Mouse (Mus musculus) neural tube, embryonic 15.5 days (tissue): ENCODE measurements around the gene Pidd1. TPM values are rescaled to one million over a fixed set of nuclear protein-coding genes. Genes with fewer than 3 reads are reported as not detected.

Experiments used
- ATAC-seq: fragments of 200-750 bp; cut with Nextera tagmentation; 2 replicates; pipeline ENCODE4 v1.8.0; 2017; ENCODE audit warnings: mild to moderate bottlenecking, moderate TSS enrichment, moderate library complexity; ENCODE audit not compliant: low FRiP score
- H3K27ac ChIP-seq: fragments of 300-500 bp; sonication (generic); replicated peaks from 2 replicates; pipeline ENCODE4 v1.5.1; 2015; ENCODE audit warnings: mild to moderate bottlenecking, inconsistent platforms
- H3K27me3 ChIP-seq: fragments of 300-500 bp; sonication (generic); replicated peaks from 2 replicates; pipeline ENCODE4 v1.6.1; 2015; ENCODE audit warnings: inconsistent platforms
- H3K36me3 ChIP-seq: fragments of 300-500 bp; sonication (generic); 2 replicates; pipeline ENCODE4 v1.6.1; 2015; ENCODE audit warnings: inconsistent platforms
- H3K4me1 ChIP-seq: fragments of 300-500 bp; sonication (generic); 2 replicates; pipeline ENCODE4 v1.6.1; 2015; ENCODE audit warnings: inconsistent platforms
- H3K4me2 ChIP-seq: fragments of 300-500 bp; sonication (generic); 2 replicates; pipeline ENCODE4 v1.6.1; 2015; ENCODE audit warnings: inconsistent platforms, mild to moderate bottlenecking, moderate library complexity
- H3K4me3 ChIP-seq: fragments of 300-500 bp; sonication (generic); replicated peaks from 2 replicates; pipeline ENCODE4 v1.5.1; 2015; ENCODE audit warnings: mild to moderate bottlenecking, inconsistent platforms
- H3K9ac ChIP-seq: fragments of 300-500 bp; sonication (generic); replicated peaks from 2 replicates; pipeline ENCODE4 v1.6.1; 2015; ENCODE audit warnings: mild to moderate bottlenecking, inconsistent platforms
- H3K9me3 ChIP-seq: fragments of 300-500 bp; sonication (generic); replicated peaks from 2 replicates; pipeline ENCODE4 v1.6.1; 2016; ENCODE audit warnings: inconsistent platforms
- WGBS: fragments of 180-500 bp; shearing (Covaris S2); methylation state at CpG from one replicate; pipeline ENCODE4 v1.1.7; 2015; ENCODE audit warnings: mixed read lengths; 5-methylcytosine and 5-hydroxymethylcytosine counted together
- polyA plus RNA-seq: library from polyadenylated mRNA; unstranded; fragments of >200 nt; fragmentation: Nextera tagmentation; extraction: Ambion mirVana; gene quantifications from 2 replicates; pipeline ENCODE4 v1.2.1, GENCODE M21; 2015

Gene Pidd1
- polyA plus RNA-seq = 2.7 and 5.0 TPM in 2 replicates

GRCm38 (mm10) chr7:141443828-141444237, at the start of gene Pidd1:
Gene Pidd1, minus strand, starts transcription at chr7:141444025.
- no peak for ATAC-seq
- H3K4me3 ChIP-seq = peak within 1 kb of the TSS; percentile 38
- H3K4me2 ChIP-seq = peak within 1 kb of the TSS; percentile 68
- peaks cover 43% of the 10 kb centered on the region for H3K4me1 ChIP-seq
- under 1% methylated on average over 25 of the region's 25 CpGs for WGBS
- H3K36me3 ChIP-seq = 0 out of 2 replicates have a peak, but pooled peaks cover 4% of the 10 kb centered on the region
- peak within 1 kb of the TSS; percentile 38; the same call in 1 of the 2 replicates for H3K9ac ChIP-seq
- no peaks in the 10 kb centered on the region for H3K9me3 ChIP-seq
- H3K27ac ChIP-seq = no peak within 1 kb of the TSS
- no peaks in the 10 kb centered on the region for H3K27me3 ChIP-seq

GRCm38 (mm10) chr7:141492738-141493137, 48.9 kb upstream of the Pidd1 start:
- H3K36me3 ChIP-seq = peaks cover 42% of the 10 kb centered on the region
- no peaks in the 10 kb centered on the region for H3K4me1 ChIP-seq
- no peak overlapping the region for H3K4me2 ChIP-seq
- no peak overlapping the region for H3K27ac ChIP-seq
- no peaks in the 10 kb centered on the region for H3K9me3 ChIP-seq
- no peak overlapping the region for H3K9ac ChIP-seq
- 92% methylated on average over 5 of the region's 5 CpGs for WGBS
- no peak for ATAC-seq
- H3K27me3 ChIP-seq = no peaks in the 10 kb centered on the region
- H3K4me3 ChIP-seq = no peak overlapping the region

- no peak for ATAC-seq
- Histone ChIP-seq H3K4me2 (no peak overlapping the region), H3K9me3 (no peaks in the 10 kb centered on the region), H3K4me1 (no peaks in the 10 kb centered on the region), H3K4me3 (no peak overlapping the region), H3K9ac (no peak overlapping the region), H3K27me3 (no peaks in the 10 kb centered on the region), H3K36me3 (peaks cover 38% of the 10 kb centered on the region), H3K27ac (no peak overlapping the region)
- 83% methylated on average over 2 of the region's 2 CpGs for WGBS
Observed at GRCm38 (mm10) chr7:141491151-141491550, 47.3 kb upstream of the Pidd1 start.

GRCm38 (mm10) chr7:141487141-141487540, 43.3 kb upstream of the Pidd1 start:
- Histone ChIP-seq H3K4me3 (no peak overlapping the region), H3K4me2 (no peak overlapping the region), H3K27ac (no peak overlapping the region), H3K27me3 (0 out of 2 replicates have a peak, but pooled peaks cover 5% of the 10 kb centered on the region), H3K4me1 (peaks cover 34% of the 10 kb centered on the region), H3K36me3 (peaks cover 12% of the 10 kb centered on the region), H3K9ac (no peak overlapping the region), H3K9me3 (no peaks in the 10 kb centered on the region)
- ATAC-seq = no peak
- 64% methylated on average over 7 of the region's 7 CpGs for WGBS

GRCm38 (mm10) chr7:141486239-141486638, 42.4 kb upstream of the Pidd1 start:
- Histone ChIP-seq H3K4me1 (peaks cover 39% of the 10 kb centered on the region), H3K4me3 (no peak overlapping the region), H3K36me3 (peaks cover 3% of the 10 kb centered on the region), H3K9me3 (no peaks in the 10 kb centered on the region), H3K27me3 (0 out of 2 replicates have a peak, but pooled peaks cover 5% of the 10 kb centered on the region), H3K9ac (no peak overlapping the region), H3K27ac (no peak overlapping the region), H3K4me2 (no peak overlapping the region)
- WGBS = 93% methylated on average over 1 of the region's 1 CpGs
- ATAC-seq = no peak

- Histone ChIP-seq H3K9ac (no peak overlapping the region), H3K27me3 (0 out of 2 replicates have a peak, but pooled peaks cover 5% of the 10 kb centered on the region), H3K4me1 (peaks cover 46% of the 10 kb centered on the region), H3K4me2 (no peak overlapping the region), H3K36me3 (no peaks in the 10 kb centered on the region), H3K27ac (no peak overlapping the region), H3K9me3 (no peaks in the 10 kb centered on the region), H3K4me3 (no peak overlapping the region)
- ATAC-seq = no peak
- WGBS = 82% methylated on average over 2 of the region's 2 CpGs
Observed at GRCm38 (mm10) chr7:141485606-141486005, 41.8 kb upstream of the Pidd1 start.

GRCm38 (mm10) chr7:141485186-141485585, 41.4 kb upstream of the Pidd1 start:
- no peak overlapping the region for H3K9ac ChIP-seq
- no peaks in the 10 kb centered on the region for H3K9me3 ChIP-seq
- peaks cover 49% of the 10 kb centered on the region for H3K4me1 ChIP-seq
- no peak for ATAC-seq
- no peaks in the 10 kb centered on the region for H3K36me3 ChIP-seq
- H3K27ac ChIP-seq = no peak overlapping the region
- 0 out of 2 replicates have a peak, but pooled peaks cover 5% of the 10 kb centered on the region for H3K27me3 ChIP-seq
- WGBS = 58% methylated on average over 2 of the region's 2 CpGs
- no peak overlapping the region for H3K4me2 ChIP-seq
- no peak overlapping the region for H3K4me3 ChIP-seq

GRCm38 (mm10) chr7:141484186-141485120, 40.6 kb upstream of the Pidd1 start:
- Histone ChIP-seq H3K9ac (no peak overlapping the region; the same call in 1 of the 2 replicates), H3K27me3 (0 out of 2 replicates have a peak, but pooled peaks cover 7% of the 10 kb centered on the region), H3K9me3 (no peaks in the 10 kb centered on the region), H3K36me3 (no peaks in the 10 kb centered on the region), H3K4me2 (peak overlapping the region; percentile 80), H3K4me1 (peaks cover 49% of the 10 kb centered on the region), H3K27ac (no peak overlapping the region), H3K4me3 (no peak overlapping the region)
- no peak for ATAC-seq
- 69% methylated on average over 5 of the region's 5 CpGs for WGBS

- no peaks in the 10 kb centered on the region for H3K9me3 ChIP-seq
- H3K4me2 ChIP-seq = peak overlapping the region; percentile 80
- H3K27me3 ChIP-seq = 0 out of 2 replicates have a peak, but pooled peaks cover 7% of the 10 kb centered on the region
- WGBS = 80% methylated on average over 6 of the region's 6 CpGs
- no peak overlapping the region for H3K27ac ChIP-seq
- ATAC-seq = no peak
- peaks cover 49% of the 10 kb centered on the region for H3K4me1 ChIP-seq
- no peaks in the 10 kb centered on the region for H3K36me3 ChIP-seq
- peak overlapping the region; percentile 62 for H3K4me3 ChIP-seq
- peak overlapping the region; percentile 31; the same call in 1 of the 2 replicates for H3K9ac ChIP-seq
Observed at GRCm38 (mm10) chr7:141483114-141483653, 39.4 kb upstream of the Pidd1 start.

- Histone ChIP-seq H3K4me1 (peaks cover 53% of the 10 kb centered on the region), H3K9ac (peak overlapping the region; percentile 64), H3K4me2 (peak overlapping the region; percentile 80), H3K36me3 (no peaks in the 10 kb centered on the region), H3K9me3 (no peaks in the 10 kb centered on the region), H3K27ac (peak overlapping the region; percentile 82), H3K27me3 (0 out of 2 replicates have a peak, but pooled peaks cover 7% of the 10 kb centered on the region), H3K4me3 (peak overlapping the region; percentile 62)
- 11% methylated on average over 11 of the region's 11 CpGs for WGBS
- peak; percentile 3; the same call in 1 of the 2 replicates for ATAC-seq
Observed at GRCm38 (mm10) chr7:141482531-141483024, 38.8 kb upstream of the Pidd1 start.

GRCm38 (mm10) chr7:141481498-141482401, 37.9 kb upstream of the Pidd1 start:
- H3K9ac ChIP-seq = peak overlapping the region; percentile 64
- peak; percentile 79 for ATAC-seq
- peaks cover 59% of the 10 kb centered on the region for H3K4me1 ChIP-seq
- H3K36me3 ChIP-seq = no peaks in the 10 kb centered on the region
- H3K4me2 ChIP-seq = peak overlapping the region; percentile 80
- under 1% methylated on average over 81 of the region's 81 CpGs for WGBS
- peak overlapping the region; percentile 82 for H3K27ac ChIP-seq
- 0 out of 2 replicates have a peak, but pooled peaks cover 7% of the 10 kb centered on the region for H3K27me3 ChIP-seq
- H3K4me3 ChIP-seq = peak overlapping the region; percentile 62
- H3K9me3 ChIP-seq = no peaks in the 10 kb centered on the region
